Mouse (Mus musculus): Measurements from ENCODE around the gene Gm18336. TPM values are rescaled to one million over a fixed set of nuclear protein-coding genes. Genes with fewer than 3 reads are reported as not detected.
"Not testable (repeated sequence)": the region's sequence is repeated elsewhere in the genome, so short reads cannot be mapped to it uniquely, and the experiment has no call there.

Gm18336 gene
- not detected for total RNA-seq (2022)

GRCm38 (mm10) chrX:73398636-73399035 lies at the start of gene Gm18336:
Gene Gm18336 (minus strand): TSS chrX:73398736.
- not testable (repeated sequence) for DNase-seq (ENCODE audit: low spot score in 2 of 2)

- no peak for DNase-seq (ENCODE audit: low spot score in 2 of 2)
Observed at GRCm38 (mm10) chrX:73441428-73441827, 42.9 kb upstream of the Gm18336 start.

- DNase-seq (ENCODE audit: low spot score in 2 of 2), result no peak
Observed at GRCm38 (mm10) chrX:73435252-73435651, 36.7 kb upstream of the Gm18336 start, which contains the start of gene Trex2. Gene Trex2 (minus strand): TSS chrX:73435344.

- DNase-seq (ENCODE audit: low spot score in 2 of 2), result no peak
Observed at GRCm38 (mm10) chrX:73432850-73433249, 34.3 kb upstream of the Gm18336 start.

GRCm38 (mm10) chrX:73430036-73430435 lies 31.5 kb upstream of the Gm18336 start:
- no peak for DNase-seq (ENCODE audit: low spot score in 2 of 2)

GRCm38 (mm10) chrX:73412767-73413166 lies 14.2 kb upstream of the Gm18336 start:
- DNase-seq (ENCODE audit: low spot score in 2 of 2), result no peak

- no peak for DNase-seq (ENCODE audit: low spot score in 2 of 2)
Observed at GRCm38 (mm10) chrX:73410880-73411517, 12.5 kb upstream of the Gm18336 start, which contains the start of gene Zfp92. Gene Zfp92 (plus strand): TSS chrX:73411096.

- no peak for DNase-seq (ENCODE audit: low spot score in 2 of 2)
Observed at GRCm38 (mm10) chrX:73401616-73402015, 3.1 kb upstream of the Gm18336 start.

- no peak for DNase-seq (ENCODE audit: low spot score in 2 of 2)
Observed at GRCm38 (mm10) chrX:73400951-73401350, 2.4 kb upstream of the Gm18336 start.

GRCm38 (mm10) chrX:73396446-73396845 lies 2.1 kb downstream of the Gm18336 start:
- no peak for DNase-seq (ENCODE audit: low spot score in 2 of 2)

- DNase-seq (ENCODE audit: low spot score in 2 of 2), result peak; percentile 13 to 55
Observed at GRCm38 (mm10) chrX:73391481-73391880, 7.1 kb downstream of the Gm18336 start.

- DNase-seq (ENCODE audit: low spot score in 2 of 2), result no peak
Observed at GRCm38 (mm10) chrX:73384924-73385323, 13.6 kb downstream of the Gm18336 start.

- DNase-seq (ENCODE audit: low spot score in 2 of 2), result no peak
Observed at GRCm38 (mm10) chrX:73384419-73384818, 14.1 kb downstream of the Gm18336 start.

- DNase-seq (ENCODE audit: low spot score in 2 of 2), result no peak
Observed at GRCm38 (mm10) chrX:73363291-73363690, 35.2 kb downstream of the Gm18336 start.

- DNase-seq (ENCODE audit: low spot score in 2 of 2), result no peak
Observed at GRCm38 (mm10) chrX:73356719-73357118, 41.8 kb downstream of the Gm18336 start.

- no peak for DNase-seq (ENCODE audit: low spot score in 2 of 2)
Observed at GRCm38 (mm10) chrX:73356163-73356562, 42.4 kb downstream of the Gm18336 start.

Other genes starting within 250 kb of the Gm18336 start
- gene Xlr5b, start 249.9 kb downstream of the Gm18336 start, total RNA-seq (2022), result not detected
- not detected for gene DXBay18, start 249.3 kb downstream of the Gm18336 start, total RNA-seq (2022)
- not detected for gene Spin2d, start 221.7 kb downstream of the Gm18336 start, total RNA-seq (2022)
- 1 to 10 TPM in 2 of 4 experiments, under 1 TPM in 1, not detected in 1; 0.41 to 5.5 (median 4.3) TPM for gene Xlr3b, start 206.5 kb downstream of the Gm18336 start, total RNA-seq (2022)
- under 1 TPM in 2 of 4 experiments, not detected in 2; 0.41 to 0.43 TPM for gene Xlr4b, start 184.4 kb downstream of the Gm18336 start, total RNA-seq (2022)
- 1 to 10 TPM; 5.1 to 7.8 (median 6.6) TPM for gene F8a, start 170.4 kb downstream of the Gm18336 start, total RNA-seq (2022)
- gene Xlr4c, start 155.6 kb downstream of the Gm18336 start, total RNA-seq (2022), result not detected
- not detected for gene Xlr3c, start 133.3 kb downstream of the Gm18336 start, total RNA-seq (2022)
- gene Xlr5a, start 105.8 kb downstream of the Gm18336 start, total RNA-seq (2022), result not detected
- not detected for gene Xlr5c, start 105.8 kb downstream of the Gm18336 start, total RNA-seq (2022)
- gene Gm45015, start 61.9 kb downstream of the Gm18336 start, total RNA-seq (2022), result not detected
- gene Zfp275, start 56.1 kb downstream of the Gm18336 start, total RNA-seq (2022), result 1 to 10 TPM; 4.5 to 5.0 (median 4.6) TPM
- gene Zfp92, start 12.4 kb upstream of the Gm18336 start, total RNA-seq (2022), result not detected
- not detected for gene Trex2, start 36.6 kb upstream of the Gm18336 start, total RNA-seq (2022)
- 10 to 100 TPM in 3 of 4 experiments, 1 to 10 TPM in 1; 9.3 to 13.2 (median 12.2) TPM for gene Haus7, start 60.3 kb upstream of the Gm18336 start, total RNA-seq (2022)
- 10 to 100 TPM; 19.5 to 43.0 (median 27.5) TPM for gene Bgn, start 84.9 kb upstream of the Gm18336 start, total RNA-seq (2022)
- gene Atp2b3, start 104.3 kb upstream of the Gm18336 start, total RNA-seq (2022), result 10 to 100 TPM; 10.7 to 14.4 (median 11.3) TPM
- not detected for gene Dusp9, start 240.7 kb upstream of the Gm18336 start, total RNA-seq (2022)